Mouse (Mus musculus): ENCODE data around the gene Fcgbp.
"Not testable (repeated sequence)": the region's sequence is repeated elsewhere in the genome, so short reads cannot be mapped to it uniquely, and the experiment has no call there.

The Fcgbp gene

DNA sequence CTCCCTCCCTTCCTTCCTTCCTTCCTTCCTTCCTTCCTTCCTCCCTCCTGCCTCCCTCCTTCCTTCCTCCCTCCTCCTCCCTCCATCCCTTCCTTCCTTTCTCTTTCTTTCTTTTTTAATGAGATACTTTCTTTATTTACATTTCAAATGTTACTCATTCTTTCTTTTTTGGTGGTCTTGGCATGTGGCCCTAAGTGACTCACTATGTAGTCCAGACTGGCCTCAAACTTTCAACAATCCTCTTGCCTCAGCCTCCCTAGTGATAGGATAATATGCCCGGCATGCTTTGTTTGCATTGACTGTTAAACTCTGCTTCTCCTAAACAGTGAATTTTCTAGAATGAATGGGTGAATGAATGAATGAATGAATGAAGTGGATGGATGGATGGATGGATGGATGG is 78.8 kb downstream of the Fcgbp start:
- DNase-seq (ENCODE audit: extremely low read depth, low read depth) = no peak

DNA sequence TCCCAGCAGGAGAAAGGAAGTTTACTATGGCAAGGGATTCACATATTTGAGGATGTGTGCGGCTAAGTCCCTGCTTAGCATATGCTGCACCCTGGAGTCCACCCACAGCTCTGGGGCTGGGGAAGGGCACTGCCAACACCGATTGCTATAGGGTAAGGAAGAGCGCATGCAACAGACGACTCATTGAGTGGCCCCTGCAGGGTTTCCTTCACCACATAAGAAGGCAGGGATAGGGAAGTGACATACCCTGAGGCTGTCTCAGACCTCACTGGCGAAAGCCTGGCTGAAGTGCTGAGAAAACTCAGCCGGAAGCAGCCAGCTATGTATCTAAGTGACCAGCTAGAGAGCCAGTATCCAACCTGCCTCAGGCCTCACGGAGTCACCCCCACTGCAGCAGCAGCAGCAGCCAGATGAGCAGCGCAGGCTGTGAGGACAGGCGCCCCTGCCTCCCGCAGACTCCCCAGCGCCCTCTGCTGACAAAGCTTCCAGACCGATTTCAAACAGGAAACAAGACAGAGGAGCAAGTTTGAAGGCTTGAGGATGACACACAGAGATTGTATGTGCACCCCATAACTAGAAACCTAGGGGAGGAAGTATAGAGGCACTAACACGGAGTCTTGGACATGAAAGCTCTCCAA is 80.7 kb downstream of the Fcgbp start:
- no peak for DNase-seq (ENCODE audit: extremely low read depth, low read depth)

DNA sequence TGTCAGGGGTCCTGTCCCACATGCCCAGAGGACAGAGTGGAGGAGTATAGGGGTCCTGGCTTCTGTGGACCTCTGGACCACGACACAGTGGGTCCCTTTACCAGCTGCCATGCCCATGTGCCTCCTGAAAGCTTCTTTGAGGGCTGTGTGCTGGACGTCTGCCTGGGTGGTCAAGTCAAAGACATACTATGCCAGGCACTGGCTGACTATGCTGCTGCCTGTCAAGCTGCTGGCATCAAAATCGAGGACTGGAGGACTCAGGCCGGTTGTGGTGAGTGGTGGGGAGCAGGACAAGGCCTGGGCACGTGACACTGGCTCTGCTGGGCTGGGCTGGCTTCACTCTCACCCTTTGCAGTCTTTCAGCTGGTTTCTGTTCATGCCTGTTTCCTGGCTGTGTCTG is 82.6 kb downstream of the Fcgbp start:
- not testable (repeated sequence) for DNase-seq (ENCODE audit: extremely low read depth, low read depth)

DNA sequence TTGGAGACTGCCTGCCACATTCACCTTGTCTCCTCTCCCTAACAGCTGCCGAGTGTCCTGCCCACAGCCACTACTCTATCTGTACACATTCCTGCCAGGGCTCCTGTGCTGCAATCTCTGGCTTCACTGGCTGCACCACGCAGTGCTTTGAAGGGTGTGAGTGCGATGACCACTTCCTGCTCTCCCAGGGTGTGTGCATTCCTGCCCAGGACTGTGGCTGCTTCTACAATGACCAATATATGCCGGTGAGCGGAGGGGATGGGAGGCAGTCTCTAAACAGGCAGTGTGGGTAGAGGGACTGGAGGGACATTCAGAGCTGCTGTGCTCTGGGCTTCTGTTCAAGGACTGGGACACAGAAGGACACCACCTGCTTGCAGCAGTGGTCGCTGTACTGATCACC is 88.3 kb downstream of the Fcgbp start:
- no peak for DNase-seq (ENCODE audit: extremely low read depth, low read depth)

DNA sequence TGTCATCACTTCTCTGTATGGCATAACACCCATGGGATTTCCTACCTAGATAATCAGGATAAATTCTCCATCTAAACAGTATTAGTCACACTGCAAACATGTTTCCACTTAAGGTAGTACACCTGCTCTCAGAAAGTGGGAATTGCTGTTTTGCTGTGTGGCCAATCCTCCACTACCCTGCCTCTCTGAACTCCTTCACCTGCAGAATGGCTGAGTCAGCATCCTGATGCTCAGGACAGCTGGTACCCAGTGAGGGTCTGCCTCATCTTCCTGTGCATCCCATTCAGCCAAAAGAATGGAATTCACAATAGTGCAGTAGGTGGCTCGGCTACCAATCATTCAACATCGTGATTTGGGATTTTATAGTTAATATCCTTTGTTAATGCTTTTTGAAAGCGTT is 88.9 kb downstream of the Fcgbp start:
- DNase-seq (ENCODE audit: extremely low read depth, low read depth) = no peak

DNA sequence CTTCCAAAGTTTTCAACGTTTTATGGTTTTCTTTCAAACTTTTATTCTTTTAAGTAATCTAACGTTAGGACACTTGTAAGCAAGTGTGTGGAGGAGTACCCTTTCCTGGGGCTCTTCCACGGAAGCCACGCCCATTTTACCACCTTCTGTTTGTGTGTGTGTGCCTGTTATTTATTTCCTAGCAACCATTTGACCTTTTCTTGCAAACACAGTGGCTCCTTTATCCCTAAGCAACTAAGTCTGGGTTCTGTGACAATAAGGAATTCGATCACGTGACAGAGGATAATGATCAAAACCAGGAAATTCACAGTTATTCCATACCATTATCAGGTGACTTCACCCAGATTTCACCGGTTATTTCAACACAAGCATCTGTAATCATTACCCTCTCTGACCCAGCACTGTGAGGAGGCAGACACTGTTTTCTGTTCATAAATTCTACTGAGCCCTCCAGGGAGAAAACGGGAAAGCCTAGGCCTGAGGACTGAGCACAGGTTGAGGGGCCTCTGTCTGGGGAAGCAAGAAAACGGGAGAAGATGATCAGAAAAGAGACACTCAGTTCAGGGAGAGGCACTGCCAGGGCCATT is 90.2 kb downstream of the Fcgbp start:
- no peak for DNase-seq (ENCODE audit: extremely low read depth, low read depth)

DNA sequence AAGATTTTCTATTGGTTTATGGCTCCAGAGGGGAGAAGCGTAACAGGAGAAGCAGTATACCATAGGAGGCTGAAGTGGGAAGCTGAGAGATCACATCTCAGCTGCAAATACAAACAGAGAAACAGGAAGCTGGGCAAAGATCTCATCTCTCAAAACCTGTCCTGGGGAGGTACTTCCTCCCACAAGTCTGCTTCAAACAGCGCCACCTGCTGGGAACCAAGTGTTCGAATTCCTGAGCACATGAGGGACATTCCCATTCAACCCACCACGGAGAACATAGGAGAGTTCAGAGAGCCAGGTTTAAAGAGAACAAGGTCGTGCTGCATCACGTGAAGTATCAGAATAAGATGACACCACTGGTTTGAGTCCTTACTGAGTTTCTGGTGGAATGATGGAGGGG is 94.4 kb downstream of the Fcgbp start:
- DNase-seq (ENCODE audit: extremely low read depth, low read depth) = no peak

DNA sequence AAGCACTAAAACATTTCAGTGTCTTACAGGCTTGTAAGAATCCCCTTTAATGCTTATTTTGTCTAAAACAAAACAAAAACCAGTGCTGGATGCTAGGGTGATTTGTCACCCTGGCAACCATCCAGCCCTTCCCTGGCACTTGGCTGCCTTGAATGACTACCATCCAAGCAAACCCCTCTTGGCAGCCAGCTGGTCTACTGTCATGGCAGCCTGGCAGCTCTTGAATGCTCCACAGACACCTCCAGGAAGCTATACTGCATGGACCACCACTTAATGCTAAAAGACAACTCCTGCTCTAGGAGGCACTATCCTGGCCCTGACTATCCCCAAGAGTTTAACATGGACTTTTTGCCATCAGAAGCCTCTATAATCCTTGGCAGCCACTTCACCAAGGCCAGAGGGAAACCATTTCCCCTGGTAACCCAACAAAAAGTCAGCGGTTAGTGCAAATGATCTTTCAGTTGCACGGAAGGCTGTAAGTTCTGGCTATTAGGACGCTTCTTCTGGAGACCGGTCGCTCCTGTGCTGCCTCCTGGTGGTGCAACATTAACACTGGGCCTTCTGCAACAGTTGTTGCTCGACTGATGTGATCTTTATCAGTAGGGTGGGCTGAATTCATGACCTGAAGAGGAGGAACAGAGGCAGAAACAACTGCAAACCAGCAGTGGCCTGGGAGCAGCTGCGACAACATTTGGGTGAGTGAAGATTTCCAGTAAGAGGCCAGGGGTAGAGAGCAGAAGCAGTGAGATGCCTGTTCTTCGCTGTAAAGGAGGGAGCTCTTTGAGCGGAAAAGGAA is 97.5 kb downstream of the Fcgbp start:
- peak; percentile 82 for DNase-seq (ENCODE audit: extremely low read depth, low read depth)

DNA sequence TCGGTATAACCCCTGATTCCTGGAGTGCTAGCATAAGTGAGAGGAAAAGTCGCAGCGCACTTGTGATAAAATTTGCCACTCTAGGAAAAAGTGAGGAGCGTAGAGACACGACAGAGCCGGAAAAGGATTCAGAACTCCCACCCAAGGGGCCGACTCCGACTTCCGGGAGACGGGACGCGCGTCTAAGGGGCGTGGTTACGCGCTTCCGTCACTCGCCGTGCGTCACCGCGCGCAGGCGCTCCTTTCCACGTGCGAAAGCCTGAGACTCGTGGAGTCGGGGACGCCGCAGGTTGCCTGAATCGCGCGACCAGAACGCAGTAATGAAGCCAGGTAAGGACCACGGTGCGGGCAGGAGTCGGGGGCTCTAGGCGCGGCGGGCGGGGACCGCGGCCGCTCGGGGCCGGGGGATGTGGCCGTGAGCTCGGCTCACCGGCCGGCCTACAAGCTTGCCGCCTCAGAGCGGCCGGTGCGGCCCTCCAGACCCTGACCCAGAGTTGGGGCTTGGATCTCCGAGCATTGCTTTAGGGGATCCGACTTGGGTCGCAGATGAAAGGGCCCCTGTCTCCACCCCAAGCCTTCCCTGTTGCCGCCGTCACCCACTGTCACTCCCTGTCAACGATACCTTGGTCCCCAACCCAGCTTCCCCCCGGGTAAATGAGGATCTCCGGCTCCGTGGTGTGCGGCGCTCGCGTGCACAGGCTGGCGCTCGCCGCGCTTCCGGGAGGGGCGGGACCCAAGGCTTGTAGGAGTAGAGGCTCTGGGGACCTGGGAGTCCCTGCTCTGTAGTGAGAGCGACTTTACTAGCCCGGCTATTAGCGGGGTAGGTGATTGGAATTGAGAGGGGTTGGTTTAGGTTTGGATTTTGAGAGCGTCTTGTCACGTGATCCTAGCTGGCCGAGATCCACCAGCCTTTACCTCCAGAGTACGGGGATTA is 98.7 kb downstream of the Fcgbp start, which contains the start of gene Fbl:
Gene Fbl (plus strand): TSS at position 222 of the 934 bp plus-strand sequence.
- peak; percentile 76 for DNase-seq (ENCODE audit: extremely low read depth, low read depth)
